Mouse (Mus musculus) left cerebral cortex, adult 8-10 months (tissue): Measurements from ENCODE around the gene Mcm10. TPM values are rescaled to one million over a fixed set of nuclear protein-coding genes. Genes with fewer than 3 reads are reported as not detected.
A peak's percentile ranks its signal among the peaks of the same experiment; 100 is the strongest.

Experiments used
- DNase-seq, 2 experiments: peaks; one replicate each; pipeline ENCODE4 v3.0.0; 2022; ENCODE audit warnings: low spot score in 2 of 2
- total RNA-seq, 4 experiments: library from RNA; stranded (reverse); gene quantifications; 2 replicates each; pipeline ENCODE4 v1.2.4; 2022

Gene Mcm10
- total RNA-seq, 4 experiments from 2014 or later, result 0.66 to 1.9 (median 1.1) TPM

DNA sequence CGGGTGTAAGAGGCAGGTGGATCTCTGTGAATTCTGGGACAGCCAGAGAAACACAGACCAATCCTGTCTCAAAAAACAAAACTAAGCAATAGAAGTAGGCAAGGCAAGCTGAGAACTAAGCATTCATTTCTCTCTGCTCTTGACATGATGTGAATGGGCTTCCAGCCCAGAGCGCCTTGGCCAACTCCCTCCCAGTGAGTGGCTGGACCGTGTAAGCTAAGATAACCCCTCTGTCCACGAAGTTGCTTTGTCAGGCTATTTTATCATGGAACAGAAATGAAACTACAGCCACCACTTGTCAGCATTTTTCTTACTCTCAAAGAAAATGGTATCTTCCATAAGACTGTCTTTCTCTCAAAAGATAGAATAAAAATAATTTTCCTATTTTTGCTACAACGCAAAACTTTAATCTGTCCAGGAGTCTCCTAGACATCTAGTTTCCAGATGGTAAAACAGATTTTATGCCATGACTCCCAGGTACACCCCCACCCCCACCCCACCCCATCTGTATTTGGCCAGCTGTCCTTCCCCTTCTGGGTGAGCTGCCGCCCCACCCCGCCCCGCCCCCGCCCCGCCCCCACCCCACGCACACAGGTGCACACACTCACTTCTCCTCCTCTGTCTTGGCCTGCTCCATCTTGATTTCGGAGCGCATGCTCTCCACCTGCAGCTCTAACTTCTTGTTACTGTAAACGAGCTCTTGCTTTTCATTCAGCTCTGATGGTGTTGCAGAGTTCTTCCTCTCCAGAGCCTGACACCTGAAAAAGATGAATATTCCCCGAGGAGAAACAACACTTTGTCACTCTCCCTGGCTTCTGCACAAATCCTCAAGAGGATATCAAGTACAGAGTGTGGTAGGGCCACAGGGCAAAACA, 21.2 kb upstream of the Mcm10 start:
- DNase-seq, result no peak

DNA sequence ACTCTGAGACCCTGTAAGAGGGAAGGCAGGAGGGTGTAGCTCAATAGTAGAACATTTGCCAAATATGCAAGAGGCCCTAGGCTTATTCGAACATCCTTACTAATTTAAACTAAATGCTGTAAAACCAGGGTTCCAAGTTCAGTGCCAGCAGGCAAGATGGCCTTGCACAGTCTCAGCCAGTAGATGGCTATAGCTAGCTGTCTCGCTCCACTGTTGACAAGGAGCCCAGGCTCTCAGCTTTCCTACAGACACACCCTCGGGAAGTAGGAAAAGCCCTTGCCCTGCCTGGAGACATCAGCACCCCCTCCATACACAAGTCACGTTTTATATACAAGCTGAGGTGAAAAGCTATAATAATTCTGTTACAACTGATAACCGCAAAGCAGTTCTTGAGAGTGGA, 20.1 kb upstream of the Mcm10 start:
- DNase-seq, result no peak

DNA sequence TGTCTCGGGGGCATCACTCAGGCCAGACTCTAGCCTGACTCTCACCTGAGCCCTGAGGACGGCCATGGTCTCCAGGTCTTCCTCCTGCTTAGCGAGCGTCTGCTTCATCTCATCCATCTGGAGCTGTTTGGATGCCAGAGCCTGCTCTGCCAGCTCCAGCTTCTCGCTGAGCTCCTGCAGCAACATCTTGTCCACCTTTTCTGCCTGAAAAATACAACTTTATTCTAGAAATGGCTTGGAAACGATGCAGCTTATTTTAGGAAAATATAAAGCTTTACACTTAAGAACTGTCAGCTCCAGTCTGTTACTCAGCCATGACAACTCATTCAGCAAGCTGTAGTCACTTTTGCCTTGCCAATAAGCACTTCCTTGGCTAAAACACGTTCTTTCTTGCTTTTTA, 18.6 kb upstream of the Mcm10 start:
- DNase-seq, result peak in 1 of 2 experiments; percentile 54

DNA sequence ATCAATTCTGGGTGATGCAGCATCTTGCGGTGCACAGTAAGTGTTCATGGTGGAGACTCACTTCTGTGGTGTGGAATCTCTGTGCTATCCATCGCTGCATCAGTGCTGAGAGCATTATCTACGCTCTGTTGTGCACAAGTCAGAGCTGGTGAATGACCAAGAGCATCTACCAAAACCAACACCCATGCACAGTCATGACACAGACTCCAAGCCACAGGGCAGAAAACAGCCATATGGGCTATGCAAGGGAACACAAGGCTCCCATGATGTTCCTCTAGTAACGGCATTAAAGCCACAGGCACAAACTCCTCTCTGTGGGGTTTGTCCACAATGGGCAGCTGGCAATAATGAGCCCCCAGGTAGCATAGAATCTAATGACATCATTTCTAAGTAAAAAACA, 17.2 kb upstream of the Mcm10 start:
- DNase-seq, result no peak

DNA sequence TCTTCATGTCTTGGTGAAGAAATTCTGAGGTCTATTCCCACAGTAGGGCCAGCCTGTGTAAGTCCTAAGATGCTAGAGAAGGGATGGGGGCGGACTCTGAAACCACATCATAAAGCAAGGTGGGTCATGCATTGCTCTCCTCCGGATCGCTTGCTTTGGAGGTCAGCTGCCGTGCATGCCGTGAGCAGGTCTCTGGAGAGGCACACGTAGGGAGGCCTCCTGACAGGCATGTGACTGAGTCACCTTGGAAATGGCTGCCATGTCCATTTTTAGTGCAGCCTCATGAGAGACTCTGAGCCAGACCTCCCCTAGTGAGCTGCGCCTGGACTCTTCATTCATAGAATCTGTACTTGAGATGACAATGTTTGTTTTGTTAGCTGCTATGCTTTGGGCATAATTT, 15.5 kb upstream of the Mcm10 start:
- no peak for DNase-seq

- DNase-seq, result no peak
These were observed 14.5 kb upstream of the Mcm10 start for GRCm38 (mm10) chr2:5027057-5027456.

DNA sequence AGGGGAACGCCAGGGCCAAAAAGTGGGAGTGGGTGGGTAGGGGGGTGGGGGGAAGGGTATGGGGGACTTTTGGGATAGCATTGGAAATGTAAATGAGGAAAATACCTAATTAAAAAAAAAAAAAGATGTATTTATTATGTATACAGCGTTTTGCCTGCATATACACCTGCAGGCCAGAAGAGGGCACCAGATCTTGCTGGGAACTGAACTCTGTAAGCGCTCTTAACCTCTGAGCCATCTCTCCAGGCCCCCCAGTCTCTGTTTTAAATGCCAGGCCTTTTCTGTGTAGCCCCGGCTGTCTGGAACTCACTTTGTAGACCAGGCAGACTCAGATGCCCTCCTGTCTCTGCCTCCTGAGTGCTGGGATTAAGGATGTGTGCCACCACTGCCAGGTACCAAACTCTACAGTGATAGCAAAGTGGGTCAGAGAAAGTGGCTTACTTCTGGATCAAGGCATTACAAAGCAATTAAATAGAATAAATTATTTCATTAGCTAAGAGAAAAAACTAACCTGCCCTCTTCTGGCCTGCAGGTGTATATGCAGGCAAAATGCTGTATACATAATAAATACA, 12.7 kb upstream of the Mcm10 start:
- no peak for DNase-seq

DNA sequence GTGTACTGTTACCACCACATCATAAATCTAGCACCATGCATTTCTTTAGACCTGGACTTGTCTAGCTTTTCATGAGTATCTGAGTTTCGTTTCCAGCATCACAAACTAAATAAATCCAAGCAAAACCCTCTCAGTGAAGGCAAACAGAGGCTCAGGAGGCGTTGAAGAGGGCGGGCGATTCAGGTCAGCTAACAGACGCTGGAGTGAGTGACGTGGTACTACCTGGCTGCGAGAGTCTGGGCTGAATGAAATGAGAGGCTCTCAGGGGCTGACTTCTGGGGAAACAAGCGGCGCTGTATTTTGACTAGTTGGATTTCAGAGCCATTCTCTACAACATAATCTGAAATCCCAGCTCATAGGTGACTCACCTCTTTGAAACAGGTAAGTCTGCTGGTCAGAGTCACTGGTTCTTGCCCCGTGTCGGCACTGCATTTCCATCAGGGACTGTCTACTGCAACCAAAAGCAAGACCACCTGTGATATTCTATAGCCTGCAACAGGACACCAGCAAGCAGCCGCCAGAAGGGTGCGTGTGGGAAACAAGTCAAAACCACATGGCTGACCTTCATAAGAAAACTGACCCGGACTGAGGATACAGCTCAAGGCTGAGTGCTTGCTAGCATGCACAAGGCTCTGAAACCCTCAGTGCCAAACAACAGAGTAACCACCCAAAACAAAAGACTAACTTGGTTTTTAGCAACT, 11.3 kb upstream of the Mcm10 start:
- DNase-seq, result no peak

DNA sequence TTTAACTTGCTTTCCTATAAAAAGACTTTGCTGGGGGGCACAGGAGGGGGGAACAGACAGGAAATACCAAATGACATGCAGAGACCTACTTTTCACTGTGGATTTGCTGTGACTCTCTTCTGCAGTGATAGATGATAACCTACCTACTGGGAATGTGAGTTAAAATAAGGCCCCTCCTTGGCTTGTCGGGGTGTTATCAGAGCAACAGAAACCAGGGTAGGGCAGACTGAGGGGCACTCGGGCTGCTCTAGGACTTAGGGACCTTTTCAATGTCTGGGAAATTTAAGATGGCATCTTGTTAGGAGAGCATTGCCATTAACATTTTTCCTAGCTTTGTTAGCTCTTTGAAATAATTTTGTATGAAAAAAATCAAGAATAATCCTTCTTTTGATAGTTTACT, 10.7 kb upstream of the Mcm10 start:
- DNase-seq, result no peak

DNA sequence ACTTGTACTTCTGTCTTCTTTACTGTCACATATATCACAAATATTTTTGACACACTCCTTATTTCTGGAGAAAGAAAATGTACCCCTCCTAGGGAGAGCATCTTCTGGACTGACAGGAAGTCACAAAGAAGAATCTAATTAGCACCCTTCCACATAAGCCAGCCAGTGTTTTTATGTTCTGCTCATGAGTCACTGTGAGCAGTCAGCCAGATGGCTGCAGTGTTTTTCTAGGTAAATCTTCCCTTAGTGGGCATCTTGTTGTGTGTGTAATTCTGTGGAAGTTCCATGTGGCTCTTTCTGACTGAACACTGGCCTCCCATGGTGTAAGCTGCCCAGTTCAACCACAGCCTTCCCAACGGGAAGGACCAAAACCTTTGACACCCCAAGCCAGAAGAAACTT, 7.1 kb upstream of the Mcm10 start:
- DNase-seq, result peak in 1 of 2 experiments; percentile 53

- no peak for DNase-seq
These were observed 4.3 kb upstream of the Mcm10 start for GRCm38 (mm10) chr2:5016922-5017321.

- DNase-seq, result no peak
These were observed 2.9 kb upstream of the Mcm10 start for GRCm38 (mm10) chr2:5015527-5015926.

DNA sequence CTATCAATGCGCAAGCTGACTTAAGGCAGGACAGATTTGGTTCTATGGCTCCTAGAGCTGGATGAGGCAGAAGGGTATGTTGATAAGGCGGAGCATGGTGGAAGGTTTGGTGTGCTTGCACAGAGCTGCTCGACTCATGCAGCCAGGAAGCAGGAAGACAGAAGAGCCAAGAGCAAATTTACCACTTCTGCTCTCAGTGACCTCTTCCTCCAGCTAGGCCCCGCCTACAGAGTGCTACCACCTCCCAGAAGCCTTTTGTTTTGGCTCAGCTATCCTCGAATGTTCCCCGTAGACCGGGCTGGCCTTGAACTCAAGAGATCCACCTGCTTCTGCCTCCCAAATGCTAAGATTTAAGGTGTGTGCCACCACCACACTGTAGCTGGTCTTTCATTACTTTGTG, 2.0 kb upstream of the Mcm10 start:
- DNase-seq, result no peak

DNA sequence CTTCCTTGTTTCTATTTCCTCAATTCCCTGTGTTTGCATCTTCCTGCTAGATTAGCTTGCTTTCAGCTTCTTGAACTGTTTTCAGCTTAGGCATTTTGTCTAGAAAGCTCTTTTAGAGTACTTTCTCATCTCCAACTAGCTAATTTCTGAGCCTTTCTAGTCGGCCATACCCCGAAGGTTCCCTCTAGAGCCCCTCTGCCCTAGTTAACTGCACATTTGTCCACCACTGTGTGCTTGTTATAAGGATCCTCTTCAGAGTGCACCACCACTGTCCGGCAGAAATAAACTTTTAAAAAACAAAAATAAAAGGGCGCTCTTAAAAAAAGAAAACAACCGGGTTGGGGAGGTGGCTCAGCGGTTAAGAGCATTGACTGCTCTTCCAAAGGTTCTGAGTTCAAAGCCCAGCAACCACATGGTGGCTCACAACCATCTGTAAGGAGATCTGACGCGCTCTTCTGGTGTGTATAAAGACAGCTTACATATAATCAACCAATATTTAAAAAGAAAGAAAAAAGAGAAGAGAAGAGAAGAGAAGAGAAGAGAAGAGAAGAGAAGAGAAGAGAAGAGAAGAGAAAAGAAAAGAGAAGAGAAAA, 597 bp downstream of the Mcm10 start:
- DNase-seq, result no peak

GRCm38 (mm10) chr2:5007107-5007506, 5.5 kb downstream of the Mcm10 start:
- no peak for DNase-seq

- DNase-seq, result no peak
These were observed 11.3 kb downstream of the Mcm10 start for GRCm38 (mm10) chr2:5001266-5001665.

GRCm38 (mm10) chr2:4998905-4999304, 13.7 kb downstream of the Mcm10 start:
- DNase-seq, result no peak

GRCm38 (mm10) chr2:4996421-4996824, 16.2 kb downstream of the Mcm10 start:
- no peak for DNase-seq

DNA sequence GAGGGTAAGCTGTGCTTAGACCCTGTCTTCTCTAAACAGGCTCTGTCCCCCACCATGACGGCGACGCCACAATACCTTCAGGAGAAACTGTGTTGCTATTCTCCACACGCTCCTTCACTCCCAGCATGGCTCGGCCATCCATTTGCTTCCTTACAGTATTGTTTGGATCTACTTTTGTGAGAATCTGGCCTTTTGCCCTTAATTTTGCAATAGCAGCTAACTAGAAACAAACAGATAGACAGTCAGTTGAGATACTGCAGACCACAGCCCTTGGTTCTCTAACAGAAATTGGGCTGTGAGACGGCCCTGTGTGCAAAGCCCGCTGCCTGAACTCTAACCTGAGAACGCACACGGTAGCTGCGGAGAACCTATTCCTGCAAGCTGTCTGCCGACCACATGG, 16.9 kb downstream of the Mcm10 start:
- DNase-seq, result no peak

- no peak for DNase-seq
These were observed 18.2 kb downstream of the Mcm10 start for GRCm38 (mm10) chr2:4994436-4994835.

GRCm38 (mm10) chr2:4993584-4993983, 19.0 kb downstream of the Mcm10 start:
- DNase-seq, result peak; percentile 8 to 30

GRCm38 (mm10) chr2:4988826-4989424, 23.7 kb downstream of the Mcm10 start:
- DNase-seq, result no peak
